39 mouse cellular contexts compared by ENCODE assay signal in the genomic region with DNA sequence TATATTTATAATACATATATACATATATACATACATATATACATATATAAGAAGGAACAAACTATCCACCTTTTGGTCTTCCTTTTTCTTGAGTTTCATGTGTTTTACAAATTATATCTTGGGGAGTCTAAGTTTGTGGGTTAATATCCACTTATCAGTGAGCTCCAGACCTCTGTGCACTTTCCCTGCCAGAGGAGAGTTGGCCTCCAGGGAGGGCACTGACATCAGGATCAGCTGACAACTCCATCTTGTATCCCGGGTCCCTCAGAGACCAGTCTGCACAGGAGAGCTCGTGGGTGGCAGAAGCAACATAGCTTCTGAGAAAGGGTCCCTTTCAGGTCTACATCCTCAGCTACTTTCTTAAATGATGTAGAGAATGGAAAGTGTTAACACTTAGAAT. TPM values are rescaled to one million over a fixed set of nuclear protein-coding genes. Genes with fewer than 3 reads are reported as not detected.
"Had no signal": no experiment of that assay in that cellular context is flagged by ENCODE, and none has a peak within 500 bp of the region (broad histone marks: within the 10 kb centered on the region; RNA-seq: fewer than 3 reads in every experiment).

No protein-coding gene starts in this region.

- H3K27me3 ChIP-seq: embryonic facial prominence, embryonic 12.5 days; embryonic facial prominence, embryonic 13.5 days; embryonic facial prominence, embryonic 15.5 days; forebrain, embryonic 12.5 days; forebrain, embryonic 13.5 days; forebrain, embryonic 15.5 days had no signal

- H3K4me3 ChIP-seq: embryonic facial prominence, embryonic 10.5 days; embryonic facial prominence, embryonic 12.5 days; embryonic facial prominence, embryonic 13.5 days; embryonic facial prominence, embryonic 15.5 days; erythroblast, embryonic 14.5 days; forebrain, embryonic 10.5 days; forebrain, embryonic 12.5 days; forebrain, embryonic 13.5 days; forebrain, embryonic 15.5 days; gastrocnemius, adult 2 months; heart, embryonic 10.5 days had no signal

- H3K9ac ChIP-seq: embryonic facial prominence, embryonic 12.5 days; embryonic facial prominence, embryonic 13.5 days; embryonic facial prominence, embryonic 15.5 days; forebrain, embryonic 12.5 days; forebrain, embryonic 13.5 days; forebrain, embryonic 15.5 days; forebrain, postnatal 0 days had no signal

- H3K9me3 ChIP-seq: embryonic facial prominence, embryonic 10.5 days; embryonic facial prominence, embryonic 12.5 days; embryonic facial prominence, embryonic 13.5 days; embryonic facial prominence, embryonic 15.5 days; forebrain, embryonic 10.5 days; forebrain, embryonic 12.5 days; forebrain, embryonic 13.5 days; forebrain, embryonic 15.5 days; heart, embryonic 10.5 days had no signal

- H3K27ac ChIP-seq: embryonic facial prominence, embryonic 10.5 days; embryonic facial prominence, embryonic 12.5 days; embryonic facial prominence, embryonic 13.5 days; embryonic facial prominence, embryonic 15.5 days; forebrain, embryonic 10.5 days; forebrain, embryonic 12.5 days; forebrain, embryonic 13.5 days; forebrain, embryonic 15.5 days; gastrocnemius, adult 2 months; heart, embryonic 10.5 days had no signal

- H3K4me1 ChIP-seq: embryonic facial prominence, embryonic 10.5 days; embryonic facial prominence, embryonic 12.5 days; embryonic facial prominence, embryonic 13.5 days; embryonic facial prominence, embryonic 15.5 days; forebrain, embryonic 10.5 days; forebrain, embryonic 12.5 days; forebrain, embryonic 13.5 days; forebrain, embryonic 15.5 days; heart, embryonic 10.5 days had no signal

- DNase-seq: cerebellum, adult 9-10 months; cerebellum, adult 9-11 months; cerebellum, postnatal 10 days; cerebellum, postnatal 14 days; cerebellum, postnatal 25 days; cerebellum, postnatal 36 days; embryo, embryonic 11 days; forebrain, postnatal 0 days; gastrocnemius, adult 2 months; gastrocnemius, postnatal 10 days; gastrocnemius, postnatal 14 days; gastrocnemius, postnatal 25 days; gastrocnemius, postnatal 36 days; heart, adult 11 months; heart, adult 18-20 months had no signal

- H3K36me3 ChIP-seq: embryonic facial prominence, embryonic 10.5 days; embryonic facial prominence, embryonic 12.5 days; embryonic facial prominence, embryonic 13.5 days; embryonic facial prominence, embryonic 15.5 days; forebrain, embryonic 10.5 days; forebrain, embryonic 12.5 days; forebrain, embryonic 15.5 days; heart, embryonic 10.5 days had no signal

RNA-seq across cellular contexts. Expression of a gene that starts 30.0 kb away (rescaled TPM):
- total RNA-seq: common myeloid progenitor, adult 5-6 weeks; granulocyte monocyte progenitor cell, adult 5-6 weeks had no signal
- polyA plus RNA-seq: erythroblast, embryonic 14.5 days had no signal

RNA-seq across cellular contexts. Expression of a gene that starts 52.8 kb away (rescaled TPM):
- total RNA-seq: common myeloid progenitor, adult 5-6 weeks; forebrain, postnatal 0 days; gastrocnemius, adult 18-20 months; gastrocnemius, adult 2 months; gastrocnemius, adult 8-10 months; gastrocnemius, postnatal 10 days; gastrocnemius, postnatal 14 days; gastrocnemius, postnatal 25 days; gastrocnemius, postnatal 36 days; gastrocnemius, postnatal 4 days; granulocyte monocyte progenitor cell, adult 5-6 weeks; heart, adult 18-20 months; heart, adult 8-10 months had no signal
- polyA plus RNA-seq: cortical plate, adult 2 months; embryonic facial prominence, embryonic 10.5 days; embryonic facial prominence, embryonic 11.5 days; embryonic facial prominence, embryonic 12.5 days; embryonic facial prominence, embryonic 13.5 days; embryonic facial prominence, embryonic 14.5 days; embryonic facial prominence, embryonic 15.5 days; erythroblast, embryonic 14.5 days; forebrain, embryonic 10.5 days; forebrain, embryonic 11.5 days; forebrain, embryonic 12.5 days; forebrain, embryonic 13.5 days; forebrain, embryonic 14.5 days; forebrain, embryonic 15.5 days; forebrain, embryonic 16.5 days; forebrain, postnatal 0 days; frontal cortex, adult 2 months; gonadal fat pad, adult 2 months; heart, embryonic 10.5 days had no signal
